Mouse (Mus musculus): ENCODE data around the gene Ipo11.

- TF ChIP-seq CTCF (IDR thresholded peaks at IDR 0.05; ENCODE audit: low read depth, low read length): no peak
- TF ChIP-seq POLR2A (IDR thresholded peaks at IDR 0.05; ENCODE audit: extremely low read depth, insufficient read depth, low read length): no peak
These were observed 98.0 kb downstream of the Ipo11 start for GRCm38 (mm10) chr13:106838778-106839177.
